Mouse (Mus musculus) retina, postnatal 7 days (tissue): Measurements from ENCODE around the gene Pds5a.
"Not testable (repeated sequence)": the region's sequence is repeated elsewhere in the genome, so short reads cannot be mapped to it uniquely, and the experiment has no call there.

Source experiments
- DNase-seq: peaks from one replicate; pipeline ENCODE4 v3.0.0-alpha.2; 2012; ENCODE audit warnings: low read depth, low spot score

Pds5a gene

DNA sequence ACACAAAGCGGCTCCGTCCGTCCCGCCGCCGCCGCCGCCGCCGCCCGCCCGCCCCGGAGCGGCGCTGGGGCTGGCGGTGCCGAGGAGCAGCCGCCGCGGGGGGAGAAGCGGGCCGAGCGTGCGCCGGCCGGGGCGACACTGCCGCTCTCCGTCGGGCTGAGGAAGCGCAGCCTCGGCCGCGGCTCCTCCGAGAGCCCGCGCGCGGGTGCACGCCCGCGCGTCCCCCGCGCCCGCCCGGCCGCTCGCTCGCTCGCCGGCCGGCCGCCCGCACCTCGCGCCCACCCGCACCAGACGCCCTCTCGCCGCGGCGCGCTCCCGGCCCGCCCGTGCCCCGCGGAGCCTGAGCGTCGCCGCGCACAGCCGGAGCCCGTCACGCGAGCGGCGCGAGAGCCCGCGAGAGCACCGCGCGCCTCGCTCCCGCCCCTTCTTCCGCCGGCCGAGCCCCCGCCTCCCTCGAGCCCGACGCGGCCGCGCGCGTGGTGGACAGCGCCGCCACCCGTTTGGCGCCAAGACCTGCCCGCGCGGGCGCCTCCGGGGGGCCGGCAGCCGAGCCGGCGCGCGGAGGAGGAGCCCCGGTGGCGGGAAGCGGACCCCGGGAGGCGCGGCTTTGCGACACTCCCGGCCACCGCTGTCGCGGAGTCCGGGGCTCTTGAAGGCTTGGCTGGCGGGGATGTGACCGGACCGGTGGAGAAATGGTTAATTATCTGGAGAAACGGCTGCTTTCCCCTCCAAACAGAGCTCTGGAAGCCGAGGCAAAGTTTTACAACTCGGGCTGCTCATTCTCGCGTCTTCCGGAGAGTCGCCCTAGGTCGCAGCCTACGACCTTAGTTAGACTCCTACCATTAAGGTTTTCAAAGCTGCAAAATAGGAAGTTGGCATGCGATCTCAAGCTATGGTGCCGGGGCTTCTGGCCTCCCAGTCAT, at the start of gene Pds5a:
Gene Pds5a (minus strand): TSS at position 438 of the 923 bp plus-strand sequence.
- DNase-seq: peak; percentile 85

DNA sequence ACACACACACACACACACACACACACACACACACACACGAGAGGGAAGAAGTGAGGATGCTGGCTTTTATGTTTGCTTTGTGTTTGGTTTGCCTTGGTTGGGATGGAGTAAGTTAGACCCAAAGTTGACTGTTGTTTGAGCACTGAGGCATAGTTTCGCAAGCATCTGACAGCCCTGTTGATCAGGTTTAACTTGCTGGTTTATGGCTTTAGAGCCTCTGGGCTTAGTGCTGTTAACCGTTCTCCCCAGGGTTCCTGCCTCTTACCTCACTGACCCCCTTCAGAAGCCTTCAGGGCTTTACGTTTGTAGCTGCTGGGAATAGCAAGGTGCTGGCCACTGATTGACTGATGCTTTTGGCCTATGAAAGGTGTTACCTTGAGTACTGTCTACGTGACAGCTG, 48.8 kb upstream of the Pds5a start:
- DNase-seq: no peak

DNA sequence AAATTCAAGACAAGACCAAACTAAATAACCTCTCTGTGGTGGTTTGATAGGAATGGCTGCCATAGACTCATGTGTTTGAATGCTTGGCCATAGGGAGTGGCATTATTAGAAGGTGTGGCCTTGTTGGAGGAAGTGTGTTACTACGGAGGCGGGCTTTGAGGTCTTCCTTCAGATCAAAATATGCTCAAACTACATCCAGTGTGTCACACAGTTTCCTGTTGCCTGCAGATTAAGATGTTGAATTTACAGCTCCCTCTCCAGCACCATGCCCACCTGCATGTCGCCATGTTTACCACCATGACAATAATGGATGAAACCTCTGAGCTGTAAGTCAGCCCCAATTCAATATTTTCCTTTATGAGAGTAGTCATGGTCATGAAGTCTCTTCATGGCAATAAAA, 41.3 kb upstream of the Pds5a start:
- no peak for DNase-seq

DNA sequence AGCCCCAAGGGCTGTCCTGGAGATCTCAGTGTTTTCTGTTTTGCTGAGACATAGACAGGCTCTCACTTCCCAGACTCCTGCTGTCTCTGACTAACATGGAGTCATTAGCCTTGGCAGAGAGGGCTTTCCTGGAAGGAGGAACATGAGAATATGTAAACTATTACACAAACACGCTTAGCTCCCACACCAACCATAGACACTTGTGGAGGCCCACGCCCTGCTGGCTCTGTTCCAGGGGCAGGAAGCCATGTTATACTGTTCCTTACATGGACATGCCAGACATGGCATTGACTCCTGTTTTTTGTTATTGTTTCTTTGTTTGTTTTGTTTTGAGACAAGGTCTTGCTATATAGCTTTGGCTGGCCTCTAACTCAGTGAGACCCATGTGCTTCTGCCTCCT, 37.5 kb upstream of the Pds5a start:
- DNase-seq: no peak

DNA sequence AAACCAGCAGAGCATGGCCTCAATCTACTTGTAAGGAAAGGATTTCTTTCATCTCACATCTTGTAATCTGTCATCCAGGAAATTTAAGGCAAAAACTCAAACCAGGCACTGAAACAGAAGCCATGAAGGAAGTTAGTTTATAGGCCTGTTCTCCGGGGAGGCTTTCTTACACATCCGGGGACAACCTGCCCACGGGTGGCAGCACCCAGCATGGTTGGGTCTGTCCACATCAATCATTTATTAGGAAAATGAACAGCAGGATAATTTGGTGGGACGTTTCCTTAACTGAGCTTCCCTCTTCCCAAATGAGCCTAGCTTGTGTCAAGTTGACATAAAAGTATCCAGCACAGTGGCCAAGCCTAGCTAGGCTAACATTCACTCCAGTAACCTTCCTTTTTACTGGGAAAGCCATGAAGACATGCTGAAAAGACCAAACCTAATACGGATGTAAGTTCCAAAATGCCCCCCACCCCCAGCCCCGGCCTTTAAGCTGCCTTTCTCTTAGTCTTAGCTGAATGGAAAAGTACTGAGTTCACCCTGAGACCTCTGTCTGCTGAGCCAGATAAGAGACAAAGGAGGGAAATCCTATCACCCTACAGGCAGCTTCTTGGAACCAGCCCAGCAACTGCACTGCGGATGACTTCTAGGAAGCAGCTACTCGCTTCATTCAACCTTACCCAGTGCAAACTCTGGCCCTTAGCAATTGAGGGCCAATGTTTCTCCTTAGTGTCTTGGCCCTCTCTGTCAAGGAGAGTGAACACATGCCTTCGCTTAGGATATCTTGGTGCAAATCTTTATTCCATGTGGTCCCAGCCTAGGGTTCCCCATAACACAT, 33.3 kb upstream of the Pds5a start:
- DNase-seq: no peak

DNA sequence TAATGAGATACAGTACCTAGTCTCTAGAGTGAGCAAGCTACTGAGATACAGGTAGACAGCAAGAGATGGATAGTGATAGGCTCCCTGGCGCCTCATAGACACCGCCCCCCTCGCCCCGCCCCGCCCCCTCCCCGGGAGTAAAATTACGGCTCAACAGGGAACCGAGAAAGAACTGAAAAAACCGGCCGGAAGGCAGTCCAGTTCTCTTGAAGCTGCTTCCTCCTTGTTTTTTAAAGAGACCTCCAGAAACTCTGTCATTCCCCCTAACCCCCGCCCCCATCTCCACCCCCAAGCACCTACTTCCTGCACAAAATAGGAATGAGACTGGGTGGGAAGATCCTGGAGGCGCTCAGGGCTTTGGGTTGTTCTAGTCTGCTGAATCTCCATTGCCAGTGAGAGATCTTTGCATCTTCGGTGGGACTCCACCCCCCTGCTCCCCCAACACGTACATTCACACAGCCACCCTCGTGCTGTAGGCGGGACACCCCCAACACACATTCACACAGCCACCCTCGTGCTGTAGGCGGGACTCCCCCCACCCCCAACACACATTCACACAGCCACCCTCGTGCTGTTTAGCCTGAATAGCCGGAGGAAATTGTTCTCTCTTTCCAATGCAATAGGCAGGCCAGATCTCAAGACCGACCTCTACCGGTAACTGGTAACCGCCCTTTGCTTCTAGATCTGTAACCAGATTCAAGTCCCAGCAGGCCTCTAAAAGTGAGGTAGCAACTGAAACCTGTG, 26.4 kb upstream of the Pds5a start:
- DNase-seq: peak; percentile 14

DNA sequence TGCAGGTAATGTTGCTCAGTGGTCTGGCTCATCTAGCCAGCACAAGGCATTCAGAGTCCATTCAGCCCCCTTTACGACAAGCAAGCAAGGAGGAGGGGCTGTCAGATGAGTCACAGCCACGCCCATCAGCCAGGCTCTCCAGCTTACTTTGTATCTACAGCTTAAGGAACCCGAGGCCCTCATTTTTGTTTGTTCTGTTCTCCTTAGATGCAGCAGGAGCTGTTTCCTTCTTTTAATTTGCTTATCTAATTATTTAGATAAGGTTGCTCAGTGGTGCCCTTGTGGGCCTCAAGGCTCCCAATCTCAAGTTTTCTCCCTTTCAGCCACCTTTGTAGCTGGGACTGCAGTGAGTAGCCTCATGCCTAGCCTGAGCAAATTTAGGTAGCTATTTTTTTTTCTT, 20.3 kb upstream of the Pds5a start:
- no peak for DNase-seq

DNA sequence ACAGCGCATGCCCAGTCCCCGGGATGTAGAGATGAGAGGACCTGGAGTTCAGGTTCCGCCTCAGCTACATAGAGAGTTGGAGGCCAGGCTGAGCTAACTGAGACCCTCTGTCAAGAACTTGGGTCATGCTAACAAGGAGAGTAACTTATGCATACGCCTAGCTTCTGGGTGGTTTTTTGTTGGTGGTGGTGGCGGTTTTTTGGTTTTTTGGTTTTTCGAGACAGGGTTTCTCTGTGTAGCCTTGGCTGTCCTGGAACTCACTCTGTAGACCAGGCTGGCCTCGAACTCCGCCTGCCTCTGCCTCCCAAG, 19.8 kb upstream of the Pds5a start:
- not testable (repeated sequence) for DNase-seq

DNA sequence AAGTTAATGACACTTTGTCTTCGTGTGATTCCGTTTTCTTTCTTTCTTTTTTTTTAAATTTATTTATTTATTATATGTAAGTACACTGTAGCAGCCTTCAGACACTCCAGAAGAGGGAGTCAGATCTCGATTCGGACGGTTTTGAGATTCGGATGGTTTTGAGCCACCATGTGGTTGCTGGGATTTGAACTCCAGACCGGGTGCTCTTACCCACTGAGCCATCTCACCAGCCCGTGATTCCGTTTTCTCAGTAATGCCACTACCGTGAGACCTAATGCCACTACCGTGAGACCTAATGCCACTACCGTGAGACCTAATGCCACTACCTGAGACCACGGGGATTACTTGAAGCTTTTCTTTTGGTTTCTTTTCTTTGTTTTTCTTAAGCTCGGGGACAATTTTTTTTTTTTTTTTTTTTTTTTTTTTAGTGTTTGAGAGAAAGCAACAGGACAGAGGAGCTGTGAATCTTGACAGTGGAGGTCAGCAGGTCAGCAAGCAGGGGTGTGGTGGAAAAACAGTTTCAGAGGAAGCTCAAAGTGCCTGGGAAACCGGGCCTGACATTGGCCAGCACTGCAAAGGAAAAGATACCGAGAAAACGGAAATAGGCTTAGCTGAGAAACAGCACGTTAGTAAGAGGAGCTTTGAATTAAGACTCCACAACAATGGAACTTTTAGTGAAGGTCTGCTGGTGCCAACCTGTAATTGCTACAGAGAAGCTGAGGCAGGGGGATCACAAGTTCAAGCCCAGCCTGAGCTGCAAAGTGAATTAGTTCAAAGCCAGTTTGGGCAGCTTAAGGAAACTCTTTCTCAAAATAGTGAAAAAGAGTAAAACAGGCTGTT, 19.2 kb upstream of the Pds5a start:
- no peak for DNase-seq

DNA sequence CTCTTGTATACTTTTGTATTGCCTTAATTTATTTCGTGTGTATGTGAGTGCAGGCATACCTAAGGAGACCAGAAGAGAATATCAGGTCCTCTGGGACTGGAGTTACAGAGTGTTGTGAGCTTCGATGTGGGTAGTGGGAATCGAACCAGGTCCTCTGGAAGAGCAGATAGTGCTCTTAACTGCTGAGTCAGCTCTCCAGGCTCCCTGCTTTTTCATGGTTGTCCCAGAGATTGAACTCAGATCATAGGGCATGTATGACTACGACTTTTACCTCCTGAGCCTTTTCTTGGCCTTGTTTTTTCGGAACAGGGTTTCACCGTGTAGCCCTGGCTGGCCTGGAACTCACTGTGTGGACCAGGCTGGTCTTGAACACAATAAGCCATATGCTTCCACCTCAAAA, 17.0 kb upstream of the Pds5a start:
- no peak for DNase-seq

DNA sequence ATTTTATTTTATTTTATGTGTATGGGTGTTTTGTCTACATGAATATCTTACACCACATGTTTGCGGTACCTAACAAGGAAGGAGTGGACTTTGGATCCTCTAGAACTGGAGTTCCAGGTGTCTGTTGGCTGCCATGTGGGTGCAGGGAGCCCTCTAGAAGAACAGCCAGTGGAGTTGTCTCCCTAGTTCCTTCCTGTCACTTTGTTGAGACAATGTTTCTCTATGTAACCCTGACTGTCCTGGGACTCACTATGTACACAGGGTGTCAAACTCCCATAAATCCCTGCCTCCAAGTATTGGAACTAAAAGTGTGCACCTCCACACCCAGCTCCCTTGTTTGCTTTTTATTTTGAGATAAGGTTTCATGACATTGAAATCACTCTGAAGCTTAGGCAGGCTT, 13.4 kb upstream of the Pds5a start:
- DNase-seq: no peak

DNA sequence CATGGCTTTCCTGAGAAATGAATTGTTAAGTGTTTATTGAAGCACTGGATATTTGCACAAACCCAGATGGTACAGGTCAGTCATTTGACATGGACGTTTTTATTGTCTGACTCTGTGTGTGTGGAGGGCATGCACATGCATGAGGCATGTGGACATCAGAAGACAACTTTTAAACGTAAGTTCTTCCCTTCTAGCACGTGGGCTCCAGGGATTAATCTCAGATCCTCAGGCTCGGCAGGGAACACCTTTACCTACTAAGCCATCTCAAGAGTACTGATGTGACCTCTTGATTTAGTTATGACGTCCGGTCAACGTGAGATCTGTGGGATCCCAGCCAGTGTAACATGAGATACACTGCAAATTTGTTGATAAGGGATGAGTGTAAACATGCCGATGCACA, 12.2 kb upstream of the Pds5a start:
- DNase-seq: no peak

DNA sequence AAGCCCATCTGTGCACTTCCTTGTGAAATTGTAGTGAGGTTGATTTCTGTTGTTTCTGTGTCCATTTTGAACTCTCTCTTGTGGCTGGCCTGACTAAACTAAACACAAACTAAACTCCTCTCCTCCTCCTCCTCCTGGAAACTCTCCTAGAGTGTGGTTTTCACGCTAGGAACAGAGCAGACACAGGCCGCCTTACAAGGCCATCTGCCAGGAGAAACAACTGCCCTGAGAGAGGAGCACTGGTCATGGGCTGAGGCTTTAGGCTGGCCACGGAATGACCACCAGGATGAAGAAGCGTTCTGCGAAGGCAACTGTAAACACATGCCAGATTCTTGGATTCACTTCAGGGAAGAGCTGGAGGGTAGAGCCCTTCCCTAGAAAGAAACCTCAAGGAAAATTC, 8.9 kb upstream of the Pds5a start:
- no peak for DNase-seq

DNA sequence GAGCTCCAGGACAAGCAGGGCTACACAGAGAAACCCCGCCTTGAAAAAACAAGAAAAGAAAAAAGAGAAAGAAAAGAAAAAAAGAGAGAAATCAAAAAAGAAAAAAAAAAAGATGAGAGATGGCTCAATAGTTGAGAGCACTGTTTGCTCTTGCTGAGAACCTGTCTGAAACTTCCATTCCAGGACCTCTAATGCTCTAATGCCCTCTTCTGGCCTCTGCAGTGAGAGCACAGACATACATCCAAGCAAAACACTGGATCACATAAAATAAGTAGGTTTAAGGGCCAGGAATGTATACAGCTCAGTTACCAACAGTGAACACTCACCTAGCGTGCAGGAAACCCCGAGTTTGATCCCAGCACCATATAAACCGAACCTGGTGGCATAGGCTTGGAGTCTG, 8.1 kb upstream of the Pds5a start:
- DNase-seq: no peak

DNA sequence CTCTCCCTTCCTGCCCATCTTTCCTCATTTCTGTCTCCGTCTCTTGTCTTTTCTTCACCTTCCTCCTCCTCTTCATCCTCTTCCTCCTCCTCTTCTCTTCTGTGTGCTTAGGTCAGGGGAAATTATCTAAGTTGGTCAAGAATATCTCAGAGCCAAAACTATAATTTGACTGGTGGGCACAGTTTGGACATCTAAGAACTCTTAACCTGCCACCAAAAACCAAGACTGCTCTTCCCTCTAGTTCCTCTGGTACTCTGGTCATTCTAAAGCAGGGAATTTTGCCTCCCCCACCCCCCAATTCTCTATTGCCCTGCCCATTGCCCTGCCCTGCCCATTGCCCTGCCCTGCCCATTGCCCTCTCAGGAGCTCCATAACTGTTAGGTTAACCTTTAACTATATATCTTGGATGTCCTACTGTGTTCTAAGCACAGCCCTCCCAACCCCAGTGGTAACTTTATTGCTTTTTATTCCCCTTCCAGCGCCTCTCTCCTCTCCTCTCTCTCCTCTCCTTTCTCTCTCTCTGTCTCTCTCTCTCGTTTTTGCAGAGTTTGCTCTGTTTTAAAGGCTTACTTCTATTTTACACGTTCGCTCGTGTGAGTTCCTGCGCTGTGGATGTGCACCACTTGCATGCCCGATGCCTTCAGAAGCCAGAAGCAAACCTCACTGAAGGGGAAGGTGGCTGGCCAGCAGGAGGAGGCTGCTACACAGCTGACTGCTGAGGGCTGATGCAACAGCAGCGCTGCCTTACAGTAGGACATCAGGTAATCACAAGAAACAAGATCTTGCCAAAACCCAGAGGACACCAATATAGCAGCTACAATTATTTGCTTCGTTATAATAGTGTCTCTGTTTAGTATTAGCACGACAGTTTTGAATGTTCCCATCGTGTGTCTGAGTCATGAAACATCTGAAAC, 6.9 kb upstream of the Pds5a start:
- DNase-seq: no peak

DNA sequence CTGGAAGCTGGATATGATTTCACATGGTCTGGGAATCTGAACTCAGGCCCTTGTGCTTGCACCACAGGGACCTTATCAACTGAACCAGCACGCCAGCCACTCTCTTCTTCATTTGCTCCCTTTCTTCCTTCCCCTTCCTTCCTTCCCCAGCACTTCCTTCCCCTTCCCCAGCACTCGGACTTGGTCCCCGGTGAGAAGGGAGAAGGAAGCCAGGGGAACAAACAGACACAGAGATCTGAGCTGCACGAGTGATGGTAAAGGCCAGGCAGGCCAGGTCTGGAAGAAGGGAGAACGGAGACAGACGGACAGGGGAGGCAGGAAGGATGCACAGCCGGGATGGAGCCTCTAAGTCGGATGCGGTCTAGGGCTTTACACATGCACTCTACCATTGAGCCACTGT, 5.2 kb upstream of the Pds5a start:
- DNase-seq: no peak

DNA sequence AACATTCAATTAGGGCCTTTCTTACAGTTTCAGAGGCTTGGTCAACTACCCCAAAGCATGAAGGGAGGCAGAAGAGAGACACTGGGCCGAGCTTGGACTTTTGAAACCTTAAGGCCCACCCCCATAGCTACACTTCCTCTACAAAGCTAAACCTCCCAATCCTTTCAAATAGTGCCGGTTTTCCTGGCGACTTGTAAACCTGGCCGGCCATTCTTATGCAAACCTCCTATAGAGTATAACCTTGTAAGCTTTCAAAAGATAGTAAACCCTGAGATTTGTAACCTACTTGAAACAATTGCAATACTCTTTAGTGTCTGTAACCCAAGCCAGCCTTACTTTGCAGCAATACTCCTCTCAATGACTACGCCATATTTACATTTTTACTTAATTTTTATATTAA, 2.0 kb upstream of the Pds5a start:
- no peak for DNase-seq

DNA sequence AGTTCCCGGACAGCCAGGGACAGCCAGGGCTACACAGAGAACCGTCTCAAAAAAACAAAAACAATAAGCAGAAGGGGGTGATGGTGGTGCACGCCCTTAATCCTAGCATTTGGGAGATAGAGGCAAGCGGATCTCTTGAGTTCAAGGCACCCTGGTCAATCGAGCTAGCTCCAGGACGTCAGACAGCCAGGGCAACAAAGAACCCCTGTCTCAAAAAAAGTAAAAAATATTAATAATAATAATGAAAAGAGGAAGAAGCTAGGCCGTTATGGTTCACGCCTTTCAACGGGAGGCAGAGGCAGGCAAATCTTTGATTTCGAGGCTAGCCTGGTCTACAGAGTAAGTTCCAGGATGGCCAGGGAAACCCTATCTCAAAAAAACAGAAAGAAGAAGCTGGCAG, 1.1 kb upstream of the Pds5a start:
- no peak for DNase-seq

DNA sequence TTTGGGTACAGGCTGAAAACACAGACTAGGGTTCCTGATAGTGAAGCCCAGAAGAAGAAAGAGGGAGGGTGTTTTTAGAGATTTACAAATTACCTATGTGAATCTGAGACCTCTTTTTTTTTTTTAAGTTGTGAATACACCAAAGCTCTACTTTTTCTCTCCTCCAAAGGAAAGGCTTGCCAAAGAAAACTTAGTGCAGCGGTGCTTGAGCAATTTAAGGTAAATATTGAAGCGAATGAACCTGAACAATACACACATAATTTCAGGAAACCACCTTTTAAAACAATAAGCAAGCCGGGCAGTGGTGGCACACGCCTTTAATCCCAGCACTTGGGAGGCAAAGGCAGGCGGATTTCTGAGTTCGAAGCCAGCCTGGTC, 675 bp upstream of the Pds5a start:
- no peak for DNase-seq

DNA sequence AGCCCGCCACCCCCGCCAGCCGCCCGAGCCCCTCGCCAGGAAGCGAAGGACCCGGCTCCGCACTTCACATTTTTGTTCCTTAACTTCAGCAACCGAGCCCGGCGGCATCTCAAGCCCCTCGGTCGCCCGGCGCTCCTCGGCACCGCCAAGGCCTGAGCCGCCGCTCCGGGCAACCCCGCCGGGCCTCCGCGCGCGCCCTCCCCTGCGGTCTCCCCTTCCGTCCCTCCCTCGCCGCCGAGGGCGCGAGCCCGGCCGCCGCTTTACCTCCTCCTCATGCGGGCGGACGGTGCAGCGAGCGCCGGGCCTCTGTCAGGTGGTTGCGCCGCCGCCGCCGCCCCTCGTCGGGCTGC, 612 bp downstream of the Pds5a start:
- DNase-seq: no peak
